Mouse (Mus musculus): ENCODE data around the gene Spa17. TPM values are rescaled to one million over a fixed set of nuclear protein-coding genes. Genes with fewer than 3 reads are reported as not detected.

Spa17 gene
- 1.3 to 3.0 TPM in 2 of 4 replicates, not detected in the others for total RNA-seq (2023; ENCODE audit: inconsistent age)

GRCm38 (mm10) chr9:37613182-37613910, at the start of gene Spa17:
TSS of gene Spa17 (minus strand) at chr9:37613722.

GRCm38 (mm10) chr9:37656931-37657481, 43.5 kb upstream of the Spa17 start, which contains the start of gene Tbrg1:
TSS of gene Tbrg1 (minus strand) at chr9:37657312.

GRCm38 (mm10) chr9:37554838-37555748, 58.4 kb downstream of the Spa17 start, which contains the start of gene Siae:
TSS of gene Siae (plus strand) at chr9:37555698.

Other genes with a start within 250 kb of the Spa17 start
- not detected in 4 replicates for gene Hepacam, start 246.4 kb downstream of the Spa17 start, total RNA-seq (2023; ENCODE audit: inconsistent age)
- not detected in 4 replicates for gene Robo4, start 211.8 kb downstream of the Spa17 start, total RNA-seq (2023; ENCODE audit: inconsistent age)
- not detected in 4 replicates for gene Robo3, start 180.5 kb downstream of the Spa17 start, total RNA-seq (2023; ENCODE audit: inconsistent age)
- 30.0 to 35.1 TPM (median 32.6 TPM) in 4 replicates for gene Msantd2, start 124.4 kb downstream of the Spa17 start, total RNA-seq (2023; ENCODE audit: inconsistent age)
- gene Esam, start 85.6 kb downstream of the Spa17 start, total RNA-seq (2023; ENCODE audit: inconsistent age) = 0.48 to 0.80 TPM (median 0.72 TPM) in 3 of 4 replicates, not detected in the other
- not detected in 4 replicates for gene Vsig2, start 74.5 kb downstream of the Spa17 start, total RNA-seq (2023; ENCODE audit: inconsistent age)
- gene Nrgn, start 60.8 kb downstream of the Spa17 start, total RNA-seq (2023; ENCODE audit: inconsistent age) = 3.5 to 5.1 TPM (median 4.3 TPM) in 4 replicates
- 9.0 to 11.4 TPM (median 9.7 TPM) in 4 replicates for gene Siae, start 58.0 kb downstream of the Spa17 start, total RNA-seq (2023; ENCODE audit: inconsistent age)
- gene Tbrg1, start 43.6 kb upstream of the Spa17 start, total RNA-seq (2023; ENCODE audit: inconsistent age) = 55.3 to 60.2 TPM (median 58.4 TPM) in 4 replicates
- not detected in 4 replicates for gene Panx3, start 55.5 kb upstream of the Spa17 start, total RNA-seq (2023; ENCODE audit: inconsistent age)
- gene Olfr160, start 102.5 kb upstream of the Spa17 start, total RNA-seq (2023; ENCODE audit: inconsistent age) = not detected in 4 replicates
- gene Olfr874, start 131.4 kb upstream of the Spa17 start, total RNA-seq (2023; ENCODE audit: inconsistent age) = not detected in 4 replicates
- not detected in 4 replicates for gene Olfr875, start 158.1 kb upstream of the Spa17 start, total RNA-seq (2023; ENCODE audit: inconsistent age)
- not detected in 4 replicates for gene Olfr876, start 189.3 kb upstream of the Spa17 start, total RNA-seq (2023; ENCODE audit: inconsistent age)
- gene Olfr877, start 240.5 kb upstream of the Spa17 start, total RNA-seq (2023; ENCODE audit: inconsistent age) = not detected in 4 replicates

All from B cell, adult (primary cell).